ENCODE assay signal across 17 mouse cellular contexts in genomic region chr15:96660590-96661141, GRCm38 (mm10). TPM values are rescaled to one million over a fixed set of nuclear protein-coding genes. Genes with fewer than 3 reads are reported as not detected.
DNase-seq lines count a peak whose midpoint lies in the region; ATAC-seq and TF ChIP-seq lines count a peak whose summit lies in the region.
"Had no signal": no experiment of that assay in that cellular context is flagged by ENCODE, and none has a peak within 500 bp of the region (broad histone marks: within the 10 kb centered on the region; RNA-seq: fewer than 3 reads in every experiment).

No protein-coding gene starts in this region.

- H3K4me2 ChIP-seq in heart, embryonic 12.5 days: peak overlapping the region; percentile 36
- peak overlapping the region; percentile 24; the same call in 1 of the 2 replicates for H3K4me2 ChIP-seq in intestine, embryonic 15.5 days (replicated peaks)
- H3K4me2 ChIP-seq: embryonic facial prominence, embryonic 12.5 days; hindbrain, embryonic 13.5 days; limb, embryonic 12.5 days; lung, embryonic 14.5 days had no signal

- H3K36me3 ChIP-seq in heart, embryonic 12.5 days: no peaks in the 10 kb centered on the region
- H3K36me3 ChIP-seq in G1E (replicated peaks): no peaks in the 10 kb centered on the region
- no peaks in the 10 kb centered on the region for H3K36me3 ChIP-seq in intestine, embryonic 15.5 days
- H3K36me3 ChIP-seq: embryonic facial prominence, embryonic 12.5 days; hindbrain, embryonic 13.5 days; limb, embryonic 12.5 days had no signal

- H3K9me3 ChIP-seq in heart, embryonic 12.5 days (replicated peaks): no peaks in the 10 kb centered on the region
- H3K9me3 ChIP-seq in G1E (replicated peaks): peaks cover 11% of the 10 kb centered on the region
- no peaks in the 10 kb centered on the region for H3K9me3 ChIP-seq in intestine, embryonic 15.5 days
- H3K9me3 ChIP-seq: embryonic facial prominence, embryonic 12.5 days; hindbrain, embryonic 13.5 days; limb, embryonic 12.5 days had no signal

- intact Hi-C loops in heart, postnatal 36 days (cut with DNase I): loop anchor here (10.0 kb wide), 1 partner anchor 524 kb away; no protein-coding TSS in a partner anchor
- intact Hi-C loops in left cerebral cortex, postnatal 14 days (cut with DNase I): no loop called here
- intact Hi-C loops in left cerebral cortex, postnatal 25 days (cut with DNase I): no loop called here

- no peak overlapping the region for H3K9ac ChIP-seq in heart, embryonic 12.5 days
- no peak overlapping the region for H3K9ac ChIP-seq in intestine, embryonic 15.5 days
- H3K9ac ChIP-seq: embryonic facial prominence, embryonic 12.5 days; hindbrain, embryonic 13.5 days; limb, embryonic 12.5 days; lung, embryonic 14.5 days had no signal

- H3K4me3 ChIP-seq in heart, embryonic 12.5 days: no peak overlapping the region
- peak overlapping the region; percentile 20; the same call in 1 of the 2 replicates for H3K4me3 ChIP-seq in G1E (ENCODE audit: low read depth, low read length)
- no peak overlapping the region for H3K4me3 ChIP-seq in intestine, embryonic 15.5 days (replicated peaks)
- H3K4me3 ChIP-seq: embryonic facial prominence, embryonic 12.5 days; hindbrain, embryonic 13.5 days; limb, embryonic 12.5 days had no signal

- H3K27ac ChIP-seq in heart, embryonic 12.5 days (ENCODE audit: poor library complexity, severe bottlenecking): no peak overlapping the region
- 0 out of 2 replicates have a peak overlapping the region, but pooled peaks have one; percentile 1 for H3K27ac ChIP-seq in intestine, embryonic 15.5 days
- H3K27ac ChIP-seq: embryonic facial prominence, embryonic 12.5 days; hindbrain, embryonic 13.5 days; limb, embryonic 12.5 days had no signal

- no peak for DNase-seq in heart, postnatal 36 days
- DNase-seq in G1E (ENCODE audit: low spot score): no peak
- no peak for DNase-seq in left cerebral cortex, postnatal 14 days (ENCODE audit: low spot score in 2 of 2)
- DNase-seq in adrenal gland, postnatal 14 days: no peak
- no peak for DNase-seq in left cerebral cortex, postnatal 25 days (ENCODE audit: low spot score in 2 of 2)
- DNase-seq: adrenal gland, postnatal 10 days; cerebellum, adult 2 months; gastrocnemius, postnatal 14 days; kidney, adult 2 months; lung, embryonic 14.5 days; right cerebral cortex, adult 18-20 months had no signal

- WGBS in heart, embryonic 12.5 days: 17% methylated on average over 13 of the region's 13 CpGs
- WGBS in intestine, embryonic 15.5 days: 39% methylated on average over 13 of the region's 13 CpGs

- H3K27me3 ChIP-seq in heart, embryonic 12.5 days (replicated peaks): no peaks in the 10 kb centered on the region
- no peaks in the 10 kb centered on the region for H3K27me3 ChIP-seq in G1E (ENCODE audit: insufficient read depth, low read length)
- H3K27me3 ChIP-seq in intestine, embryonic 15.5 days (replicated peaks): no peaks in the 10 kb centered on the region
- H3K27me3 ChIP-seq: embryonic facial prominence, embryonic 12.5 days; hindbrain, embryonic 13.5 days; limb, embryonic 12.5 days had no signal

- no peak for TF ChIP-seq CTCF in G1E (IDR thresholded peaks at IDR 0.05; ENCODE audit: low read depth, low read length)

- peaks cover 22% of the 10 kb centered on the region for H3K4me1 ChIP-seq in heart, embryonic 12.5 days (replicated peaks)
- H3K4me1 ChIP-seq in G1E (ENCODE audit: insufficient read depth, low read depth, low read length): no peaks in the 10 kb centered on the region
- H3K4me1 ChIP-seq in intestine, embryonic 15.5 days (replicated peaks): peaks cover 4% of the 10 kb centered on the region; the same call in 1 of the 2 replicates
- H3K4me1 ChIP-seq: embryonic facial prominence, embryonic 12.5 days; hindbrain, embryonic 13.5 days had no signal

- peak; percentile 68 for ATAC-seq in heart, embryonic 12.5 days (ENCODE audit: insufficient number of reproducible peaks, low FRiP score)
- no peak for ATAC-seq in G1E (ENCODE audit: extremely low read depth, insufficient number of reproducible peaks, low FRiP score, poor library complexity, severe bottlenecking)
- ATAC-seq in intestine, embryonic 15.5 days: no peak
- ATAC-seq in monocyte, adult 5-6 weeks (replicated peaks; ENCODE audit: insufficient number of reproducible peaks, low FRiP score, low TSS enrichment, poor library complexity, severe bottlenecking): 0 out of 2 replicates have a peak, but pooled peaks have one; percentile 15

RNA-seq across cellular contexts. Expression of gene Slc38a1, which starts 18.0 kb away (rescaled TPM):
- 93.0 and 99.8 TPM in 2 replicates for polyA plus RNA-seq in heart, embryonic 12.5 days (2016; fragmentation: Nextera tagmentation; extraction: Ambion mirVana)
- total RNA-seq in heart, postnatal 36 days (2021): 10 to 100 TPM; 11.2 to 20.3 TPM
- total RNA-seq in G1E (2014; fragmentation: Nextera tagmentation): not detected in 2 replicates
- total RNA-seq in G1E (2017): 0.17 and 0.55 TPM in 2 replicates
- 0.01 TPM in 1 of 2 replicates, not detected in the other for polyA plus RNA-seq in G1E (2012)
- 113 and 119 TPM in 2 replicates for polyA plus RNA-seq in intestine, embryonic 15.5 days (2015; fragmentation: Nextera tagmentation; extraction: Ambion mirVana)
- 60.2 to 115 TPM (median 76.1 TPM) in 3 replicates for total RNA-seq in monocyte, adult 5-6 weeks (2017)
- total RNA-seq in left cerebral cortex, postnatal 14 days (2021): 10 to 100 TPM; 88.3 to 90.2 TPM
- 43.1 and 51.9 TPM in 2 replicates for total RNA-seq in adrenal gland, postnatal 14 days (2021)
- total RNA-seq in left cerebral cortex, postnatal 25 days (2021): 100 to 1,000 TPM in 1 of 2 experiments, 10 to 100 TPM in 1; 98.2 to 103 TPM

RNA-seq across cellular contexts. Expression of gene Slc38a2, which starts 38.9 kb away (rescaled TPM):
- 154 and 161 TPM in 2 replicates for polyA plus RNA-seq in heart, embryonic 12.5 days (2016; fragmentation: Nextera tagmentation; extraction: Ambion mirVana)
- total RNA-seq in heart, postnatal 36 days (2021): 100 to 1,000 TPM; 173 to 251 TPM
- 139 and 146 TPM in 2 replicates for total RNA-seq in G1E (2014; fragmentation: Nextera tagmentation)
- 82.9 and 104 TPM in 2 replicates for total RNA-seq in G1E (2017)
- 23.6 and 24.1 TPM in 2 replicates for polyA plus RNA-seq in G1E (2012)
- 83.8 and 95.3 TPM in 2 replicates for polyA plus RNA-seq in intestine, embryonic 15.5 days (2015; fragmentation: Nextera tagmentation; extraction: Ambion mirVana)
- total RNA-seq in monocyte, adult 5-6 weeks (2017): 65.4 to 124 TPM (median 68.3 TPM) in 3 replicates
- 10 to 100 TPM; 60.6 to 69.2 TPM for total RNA-seq in left cerebral cortex, postnatal 14 days (2021)
- 145 and 167 TPM in 2 replicates for total RNA-seq in adrenal gland, postnatal 14 days (2021)
- 10 to 100 TPM; 81.3 to 86.1 TPM for total RNA-seq in left cerebral cortex, postnatal 25 days (2021)

Comparison
In these comparisons a context has a peak if more than half of its experiments do, and no peak if none do; other contexts are left out.
1. ATAC-seq: peak in heart, embryonic 12.5 days (single experiment) and monocyte, adult 5-6 weeks (single experiment); none in G1E (single experiment) and intestine, embryonic 15.5 days (single experiment).
2. RNA of gene Slc38a1, which starts 18.0 kb away (total RNA-seq): 98.2 to 103 TPM in left cerebral cortex, postnatal 25 days, 88.3 to 90.2 TPM in left cerebral cortex, postnatal 14 days, 60.2 to 115 TPM in monocyte, adult 5-6 weeks, 43.1 to 51.9 TPM in adrenal gland, postnatal 14 days and 11.2 to 20.3 TPM in heart, postnatal 36 days; 0.17 to 0.55 TPM in G1E; every median in the first group is over 4 times any median in the second.